Mouse (Mus musculus): ENCODE measurements around the gene Fhl3. TPM values are rescaled to one million over a fixed set of nuclear protein-coding genes. Genes with fewer than 3 reads are reported as not detected.
A peak's percentile ranks its signal among the peaks of the same experiment; 100 is the strongest.
"Not testable (repeated sequence)": the region's sequence is repeated elsewhere in the genome, so short reads cannot be mapped to it uniquely, and the experiment has no call there.

The Fhl3 gene
- polyA plus RNA-seq, 1 experiment from 2014 or later, result 3.3 TPM

DNA sequence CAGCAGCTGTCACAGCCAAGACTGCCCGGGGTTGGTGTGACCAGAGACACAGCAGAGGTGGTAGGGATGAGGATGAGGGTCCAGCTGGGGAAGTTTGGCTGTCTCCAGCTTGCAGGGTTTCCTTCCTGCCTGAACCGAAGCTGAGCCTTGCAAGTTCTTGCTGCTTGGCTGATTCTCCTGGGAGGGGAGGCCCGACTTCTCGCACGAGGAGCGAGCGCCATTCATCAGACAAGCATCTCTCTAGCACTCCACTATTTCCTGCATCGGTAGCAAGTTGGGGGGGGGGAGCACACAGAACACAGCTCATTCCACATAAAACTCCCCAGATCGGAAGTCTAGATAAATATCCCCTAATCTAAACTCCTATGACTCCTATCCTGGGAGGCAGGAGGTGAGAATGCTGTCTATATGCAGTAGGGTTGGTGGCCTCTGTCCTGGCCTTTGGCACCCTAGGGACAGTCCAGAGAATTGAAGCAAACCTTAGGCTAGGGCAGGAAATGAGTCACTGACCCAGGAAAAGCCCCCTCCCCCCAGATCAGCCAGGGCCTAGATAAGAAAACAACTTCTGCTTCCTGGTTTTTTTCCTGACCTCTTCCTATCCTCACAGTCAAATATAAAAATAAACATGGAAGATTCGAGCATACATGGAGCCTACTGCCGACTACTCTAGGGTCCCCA, 4.4 kb downstream of the Fhl3 start:
- Histone ChIP-seq H3K27me3 (peaks cover 55% of the 10 kb centered on the region), H3K36me3 (no peaks in the 10 kb centered on the region), H3K9ac (peak overlapping the region; percentile 32; the same call in 1 of the 2 replicates), H3K4me2 (replicated peaks) (peak overlapping the region; percentile 17; the same call in 1 of the 2 replicates), H3K4me3 (no peak overlapping the region), H3K27ac (peak overlapping the region; percentile 78), H3K4me1 (peaks cover 61% of the 10 kb centered on the region), H3K9me3 (replicated peaks) (no peaks in the 10 kb centered on the region)
- no peak for ATAC-seq (ENCODE audit: low FRiP score)
- 17% methylated on average over 11 of the region's 11 CpGs for WGBS

DNA sequence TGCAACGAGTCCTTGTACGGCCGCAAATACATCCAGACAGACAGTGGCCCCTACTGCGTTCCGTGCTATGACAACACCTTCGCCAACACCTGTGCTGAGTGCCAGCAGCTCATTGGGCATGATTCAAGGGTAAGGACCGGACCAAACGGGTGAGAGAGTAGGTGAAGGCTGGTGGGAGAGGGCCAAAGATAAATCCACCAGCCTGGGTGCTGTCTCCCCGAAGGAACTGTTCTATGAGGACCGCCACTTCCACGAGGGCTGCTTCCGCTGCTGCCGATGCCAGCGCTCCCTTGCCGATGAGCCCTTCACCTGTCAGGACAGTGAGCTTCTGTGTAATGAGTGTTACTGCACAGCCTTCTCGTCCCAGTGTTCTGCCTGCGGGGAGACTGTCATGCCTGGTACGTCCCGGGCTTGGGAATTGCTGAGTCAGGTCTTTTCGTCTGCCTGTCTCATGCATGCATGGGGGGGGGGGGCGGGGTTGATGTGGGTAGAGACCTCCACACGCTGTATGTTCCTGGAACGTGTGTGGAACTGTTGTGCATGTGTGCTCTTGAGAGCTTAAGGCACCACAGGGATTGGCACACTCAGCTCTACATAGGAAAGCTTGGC, 5.3 kb downstream of the Fhl3 start:
- Histone ChIP-seq H3K4me3 (no peak overlapping the region), H3K27ac (0 out of 2 replicates have a peak overlapping the region, but pooled peaks have one; percentile 78), H3K27me3 (peaks cover 51% of the 10 kb centered on the region), H3K4me1 (peaks cover 57% of the 10 kb centered on the region), H3K4me2 (replicated peaks) (no peak overlapping the region), H3K9ac (no peak overlapping the region), H3K36me3 (no peaks in the 10 kb centered on the region), H3K9me3 (replicated peaks) (no peaks in the 10 kb centered on the region)
- ATAC-seq (ENCODE audit: low FRiP score), result no peak
- 81% methylated on average over 23 of the region's 23 CpGs for WGBS

GRCm38 (mm10) chr4:124707381-124708199, 7.1 kb downstream of the Fhl3 start:
- not testable (repeated sequence) for H3K36me3 ChIP-seq; H3K9ac ChIP-seq; H3K4me2 ChIP-seq (replicated peaks); H3K4me3 ChIP-seq; H3K27ac ChIP-seq; H3K9me3 ChIP-seq (replicated peaks); ATAC-seq (ENCODE audit: low FRiP score)
- WGBS, result 88% methylated on average over 25 of the region's 25 CpGs
- Histone ChIP-seq H3K27me3 (peaks cover 34% of the 10 kb centered on the region), H3K4me1 (peaks cover 43% of the 10 kb centered on the region)

- not testable (repeated sequence) for ATAC-seq (ENCODE audit: low FRiP score); H3K9me3 ChIP-seq (replicated peaks); H3K36me3 ChIP-seq; H3K9ac ChIP-seq; H3K4me3 ChIP-seq
- WGBS, result 17% methylated on average over 1 of the region's 1 CpGs
- peak overlapping the region; percentile 49; the same call in 1 of the 2 replicates for H3K4me2 ChIP-seq (replicated peaks)
- peaks cover 34% of the 10 kb centered on the region for H3K27me3 ChIP-seq
- peak overlapping the region; percentile 73 for H3K27ac ChIP-seq
- peaks cover 42% of the 10 kb centered on the region for H3K4me1 ChIP-seq
Observed at GRCm38 (mm10) chr4:124708200-124708517, 7.7 kb downstream of the Fhl3 start.

- Histone ChIP-seq H3K4me3 (peak overlapping the region; percentile 25), H3K9ac (peak overlapping the region; percentile 41)
- 2% methylated on average over 40 of the region's 41 CpGs for WGBS
Observed at GRCm38 (mm10) chr4:124708518-124709477, 8.3 kb downstream of the Fhl3 start.

GRCm38 (mm10) chr4:124709961-124710446, 9.5 kb downstream of the Fhl3 start:
- Histone ChIP-seq H3K36me3 (no peaks in the 10 kb centered on the region), H3K4me1 (peaks cover 26% of the 10 kb centered on the region), H3K27me3 (peaks cover 28% of the 10 kb centered on the region), H3K9ac (peak overlapping the region; percentile 32; the same call in 1 of the 2 replicates), H3K4me3 (peak overlapping the region; percentile 13), H3K27ac (peak overlapping the region; percentile 60), H3K9me3 (replicated peaks) (no peaks in the 10 kb centered on the region), H3K4me2 (replicated peaks) (peak overlapping the region; percentile 47)
- no peak for ATAC-seq (ENCODE audit: low FRiP score)
- 3% methylated on average over 18 of the region's 18 CpGs for WGBS

More at GRCm38 (mm10) chr4:124708518-124709477, 8.3 kb downstream of the Fhl3 start:
- Histone ChIP-seq H3K4me1 (peaks cover 35% of the 10 kb centered on the region), H3K4me2 (replicated peaks) (peak overlapping the region; percentile 49), H3K27me3 (peaks cover 32% of the 10 kb centered on the region), H3K9me3 (replicated peaks) (no peaks in the 10 kb centered on the region), H3K36me3 (no peaks in the 10 kb centered on the region), H3K27ac (peak overlapping the region; percentile 73)
- ATAC-seq (ENCODE audit: low FRiP score), result peak; percentile 49

DNA sequence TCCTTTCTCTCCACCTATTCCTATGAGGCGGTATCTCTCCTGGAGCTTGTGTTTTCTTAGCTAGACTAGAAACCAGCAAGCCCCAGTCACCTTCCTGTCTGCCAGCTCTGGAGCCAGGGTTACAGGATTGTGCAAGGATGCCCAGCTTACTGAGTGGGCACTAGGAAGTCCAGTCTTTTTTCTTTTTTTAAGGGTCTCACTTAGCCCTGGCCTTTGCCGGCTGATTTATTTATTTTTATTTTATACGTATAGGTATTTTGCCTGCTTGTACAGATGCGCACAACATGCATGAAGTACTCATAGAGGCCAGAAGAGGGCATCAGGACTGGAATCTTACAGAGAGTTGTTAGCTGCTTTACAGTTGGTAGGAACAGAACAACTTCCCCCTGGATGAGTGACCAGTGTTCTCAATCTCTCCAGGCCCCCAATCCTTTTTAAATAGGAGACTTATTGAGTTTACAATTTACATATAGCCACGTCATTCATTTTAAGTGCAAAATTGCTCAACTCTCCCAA, 10.3 kb downstream of the Fhl3 start:
- no peak overlapping the region for H3K4me3 ChIP-seq
- WGBS, result 8% methylated on average over 5 of the region's 5 CpGs
- peaks cover 2% of the 10 kb centered on the region; the same call in 1 of the 2 replicates for H3K36me3 ChIP-seq
- ATAC-seq (ENCODE audit: low FRiP score), result no peak
- no peak overlapping the region for H3K27ac ChIP-seq
- H3K27me3 ChIP-seq, result peaks cover 26% of the 10 kb centered on the region
- H3K9me3 ChIP-seq (replicated peaks), result no peaks in the 10 kb centered on the region
- no peak overlapping the region for H3K9ac ChIP-seq
- H3K4me1 ChIP-seq, result peaks cover 28% of the 10 kb centered on the region
- no peak overlapping the region for H3K4me2 ChIP-seq (replicated peaks)

DNA sequence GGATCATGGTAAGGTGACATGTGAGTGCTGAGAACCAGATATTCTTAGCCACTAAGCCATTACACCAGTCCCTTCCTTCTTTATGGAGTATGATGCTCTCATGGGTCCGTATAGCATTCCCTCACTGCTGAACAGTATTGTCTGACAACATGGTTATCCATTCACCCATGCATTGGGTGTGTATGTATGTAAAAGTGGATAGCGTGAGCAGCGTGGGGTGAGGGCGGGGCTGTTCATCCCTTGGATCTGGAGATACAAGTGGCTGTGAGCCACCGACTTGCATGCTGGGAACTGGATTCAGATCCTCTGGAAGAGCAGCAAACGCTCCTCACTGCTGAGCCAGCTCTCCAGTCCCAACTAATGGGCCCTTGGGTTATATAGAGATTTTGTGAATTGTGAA, 12.1 kb downstream of the Fhl3 start:
- Histone ChIP-seq H3K36me3 (peaks cover 14% of the 10 kb centered on the region), H3K9ac (no peak overlapping the region), H3K27ac (no peak overlapping the region), H3K4me3 (no peak overlapping the region), H3K27me3 (peaks cover 18% of the 10 kb centered on the region), H3K4me1 (peaks cover 36% of the 10 kb centered on the region), H3K9me3 (replicated peaks) (no peaks in the 10 kb centered on the region), H3K4me2 (replicated peaks) (no peak overlapping the region)
- ATAC-seq (ENCODE audit: low FRiP score), result no peak
- WGBS, result 88% methylated on average over 6 of the region's 6 CpGs

DNA sequence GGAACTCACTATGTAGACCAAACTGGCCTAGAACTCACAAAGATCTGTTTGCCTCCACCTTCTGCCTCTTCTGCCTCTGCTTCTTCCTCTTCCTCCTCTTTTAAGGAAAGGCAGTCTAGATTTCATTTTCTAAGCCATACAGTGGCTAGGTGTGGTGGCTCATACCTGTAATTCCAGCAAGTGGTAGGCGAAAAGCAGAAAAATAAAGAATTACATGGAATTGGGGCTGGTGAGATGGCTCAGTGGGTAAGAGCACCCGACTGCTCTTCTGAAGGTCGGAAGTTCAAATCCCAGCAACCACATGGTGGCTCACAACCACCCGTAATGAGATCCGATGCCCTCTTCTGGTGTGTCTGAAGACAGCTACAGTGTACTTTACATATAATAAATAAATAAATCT, 13.3 kb downstream of the Fhl3 start:
- not testable (repeated sequence) for H3K9ac ChIP-seq; H3K4me2 ChIP-seq (replicated peaks); ATAC-seq (ENCODE audit: low FRiP score); H3K9me3 ChIP-seq (replicated peaks); H3K27ac ChIP-seq; H3K4me3 ChIP-seq
- H3K27me3 ChIP-seq, result peaks cover 15% of the 10 kb centered on the region
- 72% methylated on average over 5 of the region's 5 CpGs for WGBS
- peaks cover 31% of the 10 kb centered on the region for H3K4me1 ChIP-seq
- peaks cover 26% of the 10 kb centered on the region for H3K36me3 ChIP-seq

GRCm38 (mm10) chr4:124714545-124715481, 14.3 kb downstream of the Fhl3 start, which contains the start of gene Sf3a3:
Gene Sf3a3, plus strand, starts transcription at chr4:124714776.
- no peaks in the 10 kb centered on the region for H3K9me3 ChIP-seq (replicated peaks)
- under 1% methylated on average over 57 of the region's 57 CpGs for WGBS
- H3K27ac ChIP-seq, result peak within 1 kb of the TSS; percentile 31; the same call in 1 of the 2 replicates
- H3K4me3 ChIP-seq, result peak within 1 kb of the TSS; percentile 92
- peak within 1 kb of the TSS; percentile 93 for H3K9ac ChIP-seq
- peaks cover 5% of the 10 kb centered on the region for H3K27me3 ChIP-seq
- ATAC-seq (ENCODE audit: low FRiP score), result peak; percentile 91
- H3K4me1 ChIP-seq, result peaks cover 24% of the 10 kb centered on the region
- peak within 1 kb of the TSS; percentile 96 for H3K4me2 ChIP-seq (replicated peaks)
- H3K36me3 ChIP-seq, result peaks cover 36% of the 10 kb centered on the region
